Mouse (Mus musculus) forebrain, postnatal 0 days (tissue): Measurements from ENCODE around the gene Rab27a. TPM values are rescaled to one million over a fixed set of nuclear protein-coding genes. Genes with fewer than 3 reads are reported as not detected.

Source experiments
- ATAC-seq: fragments of 200-750 bp; cut with Nextera tagmentation; 2 replicates; pipeline ENCODE4 v1.8.0; 2017; ENCODE audit warnings: mild to moderate bottlenecking, moderate library complexity
- DNase-seq: peaks from one replicate; pipeline ENCODE4 v3.0.0-alpha.2; 2015
- H3K27ac ChIP-seq: fragments of 300-500 bp; sonication (generic); 2 replicates; pipeline ENCODE4 v1.5.1; 2014; ENCODE audit warnings: low read depth, mild to moderate bottlenecking, antibody characterized with exemption, low read length, moderate library complexity, mixed read lengths
- H3K27me3 ChIP-seq: fragments of 300-500 bp; sonication (generic); 2 replicates; pipeline ENCODE4 v1.6.1; 2014; ENCODE audit warnings: mild to moderate bottlenecking, low read length, mixed read lengths; ENCODE audit not compliant: insufficient read depth
- H3K36me3 ChIP-seq: fragments of 300-500 bp; sonication (generic); 2 replicates; pipeline ENCODE4 v1.6.1; 2014; ENCODE audit warnings: mild to moderate bottlenecking, moderate library complexity; ENCODE audit not compliant: insufficient read depth
- H3K4me1 ChIP-seq: fragments of 300-500 bp; sonication (generic); 2 replicates; pipeline ENCODE4 v1.6.1; 2014; ENCODE audit warnings: antibody characterized with exemption; ENCODE audit not compliant: insufficient read depth
- H3K4me2 ChIP-seq: fragments of 300-500 bp; sonication (generic); 2 replicates; pipeline ENCODE4 v1.6.1; 2014; ENCODE audit warnings: low read depth, mild to moderate bottlenecking, moderate library complexity
- H3K4me3 ChIP-seq: fragments of 300-500 bp; sonication (generic); 2 replicates; pipeline ENCODE4 v1.5.1; 2014; ENCODE audit warnings: low read depth, low read length, mixed read lengths
- H3K9ac ChIP-seq: fragments of 300-500 bp; sonication (generic); 2 replicates; pipeline ENCODE4 v1.6.1; 2014; ENCODE audit warnings: mild to moderate bottlenecking
- H3K9me3 ChIP-seq: fragments of 300-500 bp; sonication (generic); 2 replicates; pipeline ENCODE4 v1.6.1; 2016; ENCODE audit warnings: low read length
- CTCF ChIP-seq: sonication (generic); IDR thresholded peaks from 2 replicates; pipeline ENCODE4 v1.5.1; 2016; ENCODE audit warnings: antibody characterized with exemption, control low read depth, low read depth
- WGBS: fragments of 180-500 bp; shearing (Covaris S2); extraction: QIAGEN DNeasy Blood & Tissue Kit; methylation state at CpG from one replicate; pipeline ENCODE4 v1.1.7; 2014; 5-methylcytosine and 5-hydroxymethylcytosine counted together
- polyA plus RNA-seq: library from polyadenylated mRNA; unstranded; fragments of >200 nt; fragmentation: Nextera tagmentation; extraction: Ambion mirVana; gene quantifications from 2 replicates; pipeline ENCODE4 v1.2.1, GENCODE M21; 2015
- total RNA-seq: library from RNA; depleted of rRNA; stranded (reverse); fragments of >200 nt; gene quantifications from 2 replicates; pipeline ENCODE4 v1.2.3, GENCODE M21; 2014

Rab27a gene
- total and polyA plus RNA-seq, 2 experiments from 2014 or later = 2.3 to 5.6 TPM

DNA sequence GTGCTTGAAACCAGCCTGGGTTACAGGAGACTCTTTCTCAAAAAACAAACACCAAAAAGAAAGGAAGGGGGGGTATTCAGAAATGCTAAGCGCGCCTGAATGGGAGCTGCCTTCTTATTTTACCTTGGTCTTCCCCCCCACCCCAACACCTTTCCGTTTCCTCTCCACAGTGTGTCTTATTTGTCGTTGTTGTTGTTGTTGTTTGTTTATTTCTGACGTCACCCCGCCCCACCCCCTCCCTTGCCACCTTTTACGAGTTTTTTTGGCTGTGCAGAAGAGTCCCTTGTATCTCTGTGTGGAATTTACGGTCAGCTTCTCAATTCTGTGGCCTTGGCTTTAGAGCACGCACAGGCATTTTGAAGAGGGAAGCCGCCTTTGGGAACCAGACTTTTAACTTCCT lies 1.1 kb downstream of the Rab27a start:
- H3K27ac ChIP-seq = no peak overlapping the region
- no peaks in the 10 kb centered on the region for H3K36me3 ChIP-seq
- no peak overlapping the region for H3K9ac ChIP-seq
- peaks cover 4% of the 10 kb centered on the region; the same call in 1 of the 2 replicates for H3K4me1 ChIP-seq
- H3K4me3 ChIP-seq = no peak overlapping the region
- H3K27me3 ChIP-seq = no peaks in the 10 kb centered on the region
- DNase-seq = no peak
- no peak for ATAC-seq
- 77% methylated on average over 10 of the region's 10 CpGs for WGBS
- no peaks in the 10 kb centered on the region for H3K9me3 ChIP-seq
- H3K4me2 ChIP-seq = peak overlapping the region; percentile 85
- TF ChIP-seq CTCF = no peak

DNA sequence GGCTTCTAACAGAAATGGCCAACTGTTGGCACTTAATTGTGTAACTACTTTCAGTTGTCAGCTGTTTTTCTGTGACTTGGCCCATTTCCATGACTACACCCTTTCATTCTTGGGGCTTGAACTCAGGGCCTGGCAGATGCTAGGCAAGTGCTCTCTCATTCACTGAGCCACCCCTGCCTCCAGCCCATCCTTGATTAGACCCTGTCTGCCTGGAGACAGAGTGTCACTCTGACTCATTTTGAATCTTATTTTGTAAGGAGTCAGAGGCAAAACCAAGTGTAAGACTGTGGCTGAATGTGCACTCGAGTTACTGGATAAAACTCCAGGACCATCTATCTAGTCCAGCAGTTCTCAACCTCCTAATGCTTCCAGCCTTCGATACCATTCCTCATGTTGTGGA lies 3.3 kb downstream of the Rab27a start:
- Histone ChIP-seq H3K27me3 (no peaks in the 10 kb centered on the region), H3K27ac (no peak overlapping the region)

DNA sequence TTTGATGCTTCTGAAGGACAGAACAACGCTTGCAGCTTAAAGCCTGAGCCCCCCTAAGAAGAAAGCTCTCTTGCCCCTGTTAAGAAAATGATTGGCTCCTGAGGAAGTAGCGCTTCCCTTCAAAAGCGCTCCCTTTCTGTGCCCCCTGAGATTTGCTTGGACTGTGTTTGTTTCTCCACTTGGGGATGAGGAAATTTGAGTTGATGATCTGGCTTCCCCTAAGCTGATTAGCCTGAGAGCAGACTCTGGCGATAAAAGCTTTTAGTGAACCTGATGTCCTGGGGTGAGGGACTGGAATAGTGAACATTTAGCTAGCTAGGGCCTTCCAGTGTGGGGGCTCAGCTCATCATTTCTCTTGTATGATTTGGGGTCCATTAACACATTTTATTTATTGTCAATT lies 4.3 kb downstream of the Rab27a start:
- DNase-seq = no peak
- 4% methylated on average over 4 of the region's 4 CpGs for WGBS

More for the DNA sequence above, 3.3 kb downstream of the Rab27a start:
- H3K9me3 ChIP-seq = no peaks in the 10 kb centered on the region
- no peak overlapping the region for H3K4me2 ChIP-seq
- 88% methylated on average over 2 of the region's 2 CpGs for WGBS
- H3K9ac ChIP-seq = no peak overlapping the region
- TF ChIP-seq CTCF = no peak
- ATAC-seq (no peak), DNase-seq (no peak)
- H3K4me1 ChIP-seq = peaks cover 4% of the 10 kb centered on the region; the same call in 1 of the 2 replicates
- no peak overlapping the region for H3K4me3 ChIP-seq
- H3K36me3 ChIP-seq = no peaks in the 10 kb centered on the region

DNA sequence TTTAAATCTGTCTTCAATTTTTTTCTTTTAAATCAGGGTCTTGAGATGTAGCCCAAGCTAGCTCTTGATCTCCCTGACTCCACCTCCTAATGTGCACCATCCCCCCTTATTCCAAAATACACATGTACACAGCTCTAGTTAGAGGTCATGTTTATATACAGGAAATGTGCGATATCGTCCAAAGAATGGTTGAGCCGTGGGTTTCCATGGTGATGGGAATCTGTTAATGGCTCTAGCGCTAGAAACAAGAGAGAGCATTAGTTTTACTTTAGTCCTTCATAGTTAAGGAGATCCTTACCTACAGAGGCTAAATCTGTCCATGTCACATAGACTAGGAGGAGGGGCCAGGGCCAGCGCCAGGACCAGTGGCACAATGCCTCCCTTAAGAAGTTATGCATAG lies 5.2 kb downstream of the Rab27a start:
- DNase-seq = no peak
- no peaks in the 10 kb centered on the region for H3K4me1 ChIP-seq
- no peak overlapping the region for H3K27ac ChIP-seq
- H3K36me3 ChIP-seq = no peaks in the 10 kb centered on the region
- no peak overlapping the region for H3K4me2 ChIP-seq
- 40% methylated on average over 5 of the region's 5 CpGs for WGBS
- no peak overlapping the region for H3K4me3 ChIP-seq
- ATAC-seq = peak; percentile 27; the same call in 1 of the 2 replicates
- no peak for TF ChIP-seq CTCF
- H3K27me3 ChIP-seq = no peaks in the 10 kb centered on the region
- H3K9me3 ChIP-seq = no peaks in the 10 kb centered on the region
- H3K9ac ChIP-seq = no peak overlapping the region

More for the DNA sequence above, 4.3 kb downstream of the Rab27a start:
- H3K9me3 ChIP-seq = no peaks in the 10 kb centered on the region
- H3K27ac ChIP-seq = no peak overlapping the region
- peaks cover 4% of the 10 kb centered on the region; the same call in 1 of the 2 replicates for H3K4me1 ChIP-seq
- H3K4me2 ChIP-seq = no peak overlapping the region
- H3K9ac ChIP-seq = no peak overlapping the region
- TF ChIP-seq CTCF = no peak
- no peak overlapping the region for H3K4me3 ChIP-seq
- ATAC-seq = no peak
- H3K27me3 ChIP-seq = no peaks in the 10 kb centered on the region
- H3K36me3 ChIP-seq = no peaks in the 10 kb centered on the region

DNA sequence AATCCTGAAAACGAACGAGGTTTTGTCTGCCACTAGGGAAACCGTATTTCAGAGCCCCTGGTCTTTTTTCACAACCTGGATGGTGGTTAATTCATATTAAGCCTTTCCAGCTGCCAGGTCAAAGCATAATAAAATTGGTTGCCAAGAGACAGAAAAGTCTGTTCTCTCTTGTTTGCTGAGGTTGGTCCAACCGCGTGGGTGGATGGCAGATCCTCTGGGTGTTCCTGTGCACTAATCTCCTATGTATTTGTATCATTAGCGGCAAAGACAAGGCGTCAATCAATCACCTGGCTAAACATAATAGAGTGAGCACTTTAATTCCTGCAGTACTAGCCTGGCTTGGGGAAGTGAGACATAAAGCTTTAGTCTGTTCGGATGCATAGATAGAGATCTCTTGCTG lies 6.0 kb downstream of the Rab27a start:
- WGBS = 46% methylated on average over 8 of the region's 8 CpGs
- TF ChIP-seq CTCF = no peak

DNA sequence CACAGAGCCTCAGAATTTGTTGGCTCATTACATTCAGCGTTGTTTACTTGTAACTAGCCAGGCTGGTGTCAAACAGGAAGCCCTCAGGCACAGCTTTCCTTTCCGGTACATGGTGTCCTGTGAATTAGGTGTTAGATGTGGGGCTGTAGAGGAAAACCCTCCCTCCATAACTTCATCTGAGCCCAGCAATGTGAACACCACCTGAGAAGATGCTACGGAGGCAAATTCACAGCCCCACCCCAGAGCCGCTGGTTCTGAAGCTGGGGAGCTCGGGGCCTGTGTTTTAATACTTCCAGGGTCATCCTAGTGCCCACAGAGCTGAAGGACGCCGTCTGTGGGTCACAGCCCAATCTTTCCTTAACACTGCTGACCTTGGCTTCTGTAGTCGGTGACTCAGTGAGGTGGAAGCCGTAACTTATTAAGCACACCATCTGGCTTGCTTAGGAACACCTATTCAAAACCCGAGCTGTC lies 10.8 kb downstream of the Rab27a start:
- no peaks in the 10 kb centered on the region for H3K27me3 ChIP-seq
- H3K9ac ChIP-seq = no peak overlapping the region
- no peak overlapping the region for H3K4me2 ChIP-seq
- H3K9me3 ChIP-seq = no peaks in the 10 kb centered on the region
- WGBS = 70% methylated on average over 10 of the region's 10 CpGs
- DNase-seq = no peak
- H3K27ac ChIP-seq = no peak overlapping the region
- TF ChIP-seq CTCF = no peak
- no peaks in the 10 kb centered on the region for H3K36me3 ChIP-seq
- no peak overlapping the region for H3K4me3 ChIP-seq
- no peaks in the 10 kb centered on the region for H3K4me1 ChIP-seq
- no peak for ATAC-seq

More for the DNA sequence above, 6.0 kb downstream of the Rab27a start:
- DNase-seq (no peak), ATAC-seq (no peak)
- H3K4me3 ChIP-seq = no peak overlapping the region
- H3K36me3 ChIP-seq = no peaks in the 10 kb centered on the region
- no peaks in the 10 kb centered on the region for H3K4me1 ChIP-seq
- H3K27ac ChIP-seq = no peak overlapping the region
- no peak overlapping the region for H3K9ac ChIP-seq
- no peaks in the 10 kb centered on the region for H3K27me3 ChIP-seq
- H3K9me3 ChIP-seq = no peaks in the 10 kb centered on the region
- no peak overlapping the region for H3K4me2 ChIP-seq

DNA sequence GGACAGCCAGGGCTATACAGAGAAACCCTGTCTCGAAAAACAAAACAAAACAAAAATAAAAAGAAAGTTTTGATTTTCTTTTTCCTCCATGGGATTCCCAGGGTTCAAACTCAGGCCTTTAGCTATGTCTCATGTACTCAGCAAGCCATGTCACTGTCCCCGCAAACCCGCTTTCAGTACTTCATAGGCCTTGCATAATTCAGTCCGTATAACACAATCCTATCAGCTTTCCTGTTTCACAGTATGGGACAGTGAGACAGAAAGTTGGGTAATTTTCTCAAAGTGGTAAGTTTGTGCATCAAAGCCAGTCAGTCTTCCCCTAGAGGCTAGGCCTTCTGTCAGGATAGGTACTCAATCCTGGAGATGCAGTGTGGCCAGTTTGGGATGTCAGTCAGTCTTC lies 14.6 kb downstream of the Rab27a start:
- Histone ChIP-seq H3K36me3 (no peaks in the 10 kb centered on the region), H3K27ac (no peak overlapping the region), H3K9ac (no peak overlapping the region), H3K27me3 (no peaks in the 10 kb centered on the region), H3K4me3 (no peak overlapping the region), H3K9me3 (no peaks in the 10 kb centered on the region), H3K4me2 (no peak overlapping the region), H3K4me1 (no peaks in the 10 kb centered on the region)
- no peak for DNase-seq
- ATAC-seq = no peak
- 90% methylated on average over 4 of the region's 4 CpGs for WGBS
- TF ChIP-seq CTCF = no peak
